Mouse (Mus musculus) E14TG2a.4 (cell line): ENCODE data around the gene Bcan.

Experiments used
- H3K27me3 ChIP-seq: 2 replicates; pipeline ENCODE4 v1.6.1; 2014; ENCODE audit warnings: low read length, control low read depth; ENCODE audit not compliant: insufficient read depth
- H3K36me3 ChIP-seq: 2 replicates; pipeline ENCODE4 v1.6.1; 2014; ENCODE audit warnings: low read length, control low read depth; ENCODE audit not compliant: insufficient read depth
- H3K4me1 ChIP-seq: replicated peaks from 2 replicates; pipeline ENCODE4 v1.6.1; 2014; ENCODE audit warnings: low read depth, low read length, control low read depth
- H3K4me3 ChIP-seq: replicated peaks from 2 replicates; pipeline ENCODE4 v1.5.1; 2014; ENCODE audit warnings: mild to moderate bottlenecking, low read length
- H3K9me3 ChIP-seq: 2 replicates; pipeline ENCODE4 v1.6.1; 2014; ENCODE audit warnings: low read length, control low read depth
- CTCF ChIP-seq: conservative IDR thresholded peaks from 2 replicates; pipeline ENCODE4 v1.5.1; 2014; ENCODE audit warnings: low read length
- NANOG ChIP-seq: IDR thresholded peaks from 2 replicates; pipeline ENCODE4 v1.6.1; 2014; ENCODE audit warnings: borderline replicate concordance, low read length, mixed read lengths
- POU5F1 ChIP-seq: IDR thresholded peaks from 2 replicates; pipeline ENCODE4 v1.6.1; 2014; ENCODE audit warnings: low read length, borderline replicate concordance

Bcan gene

GRCm38 (mm10) chr3:87999243-87999895, 661 bp downstream of the Bcan start:
- Histone ChIP-seq H3K4me3 (peak overlapping the region; percentile 83), H3K36me3 (no peaks in the 10 kb centered on the region), H3K9me3 (peaks cover 7% of the 10 kb centered on the region; the same call in 1 of the 2 replicates), H3K27me3 (peaks cover 100% of the 10 kb centered on the region), H3K4me1 (peaks cover 52% of the 10 kb centered on the region)
- no peak for TF ChIP-seq POU5F1
- TF ChIP-seq NANOG, result no peak
- no peak for TF ChIP-seq CTCF

- Histone ChIP-seq H3K4me1 (peaks cover 57% of the 10 kb centered on the region), H3K9me3 (peaks cover 7% of the 10 kb centered on the region; the same call in 1 of the 2 replicates), H3K27me3 (peaks cover 100% of the 10 kb centered on the region), H3K4me3 (no peak overlapping the region), H3K36me3 (no peaks in the 10 kb centered on the region)
- no peak for TF ChIP-seq POU5F1
- TF ChIP-seq NANOG, result no peak
- TF ChIP-seq CTCF, result no peak
These were observed 1.3 kb downstream of the Bcan start for GRCm38 (mm10) chr3:87998747-87999146.

GRCm38 (mm10) chr3:87996971-87997614, 2.9 kb downstream of the Bcan start:
- no peak for TF ChIP-seq CTCF
- no peak for TF ChIP-seq POU5F1
- TF ChIP-seq NANOG, result no peak
- Histone ChIP-seq H3K36me3 (no peaks in the 10 kb centered on the region), H3K4me1 (peaks cover 62% of the 10 kb centered on the region), H3K9me3 (peaks cover 7% of the 10 kb centered on the region; the same call in 1 of the 2 replicates), H3K27me3 (peaks cover 96% of the 10 kb centered on the region), H3K4me3 (peak overlapping the region; percentile 80)

GRCm38 (mm10) chr3:87996401-87996800, 3.6 kb downstream of the Bcan start:
- TF ChIP-seq NANOG, result no peak
- no peak for TF ChIP-seq CTCF
- no peak for TF ChIP-seq POU5F1
- Histone ChIP-seq H3K9me3 (peaks cover 7% of the 10 kb centered on the region; the same call in 1 of the 2 replicates), H3K27me3 (peaks cover 96% of the 10 kb centered on the region), H3K36me3 (no peaks in the 10 kb centered on the region), H3K4me3 (peak overlapping the region; percentile 80), H3K4me1 (peaks cover 59% of the 10 kb centered on the region)

- Histone ChIP-seq H3K27me3 (peaks cover 96% of the 10 kb centered on the region), H3K36me3 (no peaks in the 10 kb centered on the region), H3K9me3 (peaks cover 7% of the 10 kb centered on the region; the same call in 1 of the 2 replicates), H3K4me1 (peaks cover 59% of the 10 kb centered on the region), H3K4me3 (no peak overlapping the region)
- TF ChIP-seq NANOG, result no peak
- TF ChIP-seq POU5F1, result no peak
- TF ChIP-seq CTCF, result no peak
These were observed 4.7 kb downstream of the Bcan start for GRCm38 (mm10) chr3:87995331-87995730.

- Histone ChIP-seq H3K27me3 (peaks cover 95% of the 10 kb centered on the region), H3K36me3 (no peaks in the 10 kb centered on the region), H3K4me1 (peaks cover 60% of the 10 kb centered on the region), H3K4me3 (peak overlapping the region; percentile 32; the same call in 1 of the 2 replicates), H3K9me3 (peaks cover 7% of the 10 kb centered on the region; the same call in 1 of the 2 replicates)
- TF ChIP-seq POU5F1 (no peak), NANOG (no peak), CTCF (no peak)
These were observed 6.6 kb downstream of the Bcan start for GRCm38 (mm10) chr3:87993436-87993835.

- TF ChIP-seq NANOG, result no peak
- no peak for TF ChIP-seq CTCF
- TF ChIP-seq POU5F1, result no peak
- H3K36me3 ChIP-seq, result no peaks in the 10 kb centered on the region
- peaks cover 85% of the 10 kb centered on the region for H3K27me3 ChIP-seq
- no peak overlapping the region for H3K4me3 ChIP-seq
- no peaks in the 10 kb centered on the region for H3K9me3 ChIP-seq
- H3K4me1 ChIP-seq, result peaks cover 56% of the 10 kb centered on the region
These were observed 10.1 kb downstream of the Bcan start for GRCm38 (mm10) chr3:87989935-87990334.

GRCm38 (mm10) chr3:87988068-87988467, 12.0 kb downstream of the Bcan start:
- peaks cover 88% of the 10 kb centered on the region for H3K27me3 ChIP-seq
- H3K4me3 ChIP-seq, result peak overlapping the region; percentile 73
- peaks cover 57% of the 10 kb centered on the region for H3K4me1 ChIP-seq
- TF ChIP-seq CTCF (peak; percentile 2; the same call in 1 of the 2 replicates), NANOG (no peak)
- H3K36me3 ChIP-seq, result no peaks in the 10 kb centered on the region
- no peaks in the 10 kb centered on the region for H3K9me3 ChIP-seq
